Mouse (Mus musculus) myocyte (in vitro differentiated cells): ENCODE results near the gene Clrn3. TPM values are rescaled to one million over a fixed set of nuclear protein-coding genes. Genes with fewer than 3 reads are reported as not detected.
"Not testable (repeated sequence)": the region's sequence is repeated elsewhere in the genome, so short reads cannot be mapped to it uniquely, and the experiment has no call there.

Source experiments
- H3K27me3 ChIP-seq: one replicate; pipeline ENCODE4 v1.6.1; 2011; ENCODE audit not compliant: control insufficient read depth, insufficient read depth, insufficient read length
- H3K36me3 ChIP-seq: one replicate; pipeline ENCODE4 v1.6.1; 2011; ENCODE audit not compliant: control insufficient read depth, insufficient read depth
- H3K4me2 ChIP-seq: one replicate; pipeline ENCODE4 v1.6.1; 2011; ENCODE audit warnings: low read depth, control low read depth
- H3K4me3 ChIP-seq: one replicate; pipeline ENCODE4 v1.5.1; 2011; ENCODE audit warnings: mild to moderate bottlenecking, control low read depth, moderate library complexity
- H3K79me2 ChIP-seq: one replicate; pipeline ENCODE4 v1.6.1; 2011; ENCODE audit not compliant: control insufficient read depth, insufficient read depth
- H3ac ChIP-seq: one replicate; pipeline ENCODE4 v1.6.1; 2011; ENCODE audit not compliant: control insufficient read depth, insufficient read length
- CEBPB ChIP-seq: IDR thresholded peaks from 2 replicates; pipeline ENCODE4 v1.6.1; 2011; ENCODE audit warnings: mild to moderate bottlenecking, moderate library complexity; ENCODE audit not compliant: poor library complexity, insufficient read depth, severe bottlenecking
- E2F4 ChIP-seq: IDR thresholded peaks from one replicate; pipeline ENCODE4 v1.6.1; 2011; ENCODE audit warnings: mild to moderate bottlenecking, control low read depth, moderate library complexity; ENCODE audit not compliant: insufficient read depth
- MAX ChIP-seq: IDR thresholded peaks from one replicate; pipeline ENCODE4 v1.6.1; 2011; ENCODE audit warnings: low read depth, mild to moderate bottlenecking, control low read depth
- MYOD1 ChIP-seq, 3 experiments: IDR thresholded peaks; one replicate each; pipeline ENCODE4 v1.6.1; 2011; ENCODE audit warnings: control low read depth in 2 of 3, low read depth in 2 of 3, mild to moderate bottlenecking in 2 of 3, moderate library complexity in 1 of 3; ENCODE audit not compliant: insufficient read length in 2 of 3, control insufficient read depth in 1 of 3
- MYOG ChIP-seq, 3 experiments: IDR thresholded peaks; one replicate each; pipeline ENCODE4 v1.6.1; 2011; ENCODE audit warnings: control low read depth in 2 of 3, low read depth in 2 of 3, mild to moderate bottlenecking in 2 of 3; ENCODE audit not compliant: insufficient read length in 2 of 3, control insufficient read depth in 1 of 3, insufficient read depth in 1 of 3
- POLR2A ChIP-seq: IDR thresholded peaks from one replicate; pipeline ENCODE4 v1.6.1; 2011; ENCODE audit warnings: low read depth, mild to moderate bottlenecking, control low read depth, moderate library complexity; ENCODE audit not compliant: insufficient read length
- POLR2AphosphoS2 ChIP-seq: IDR thresholded peaks from one replicate; pipeline ENCODE4 v1.6.1; 2011; ENCODE audit warnings: low read depth, control low read depth; ENCODE audit not compliant: insufficient read length
- REST ChIP-seq: IDR thresholded peaks from one replicate; pipeline ENCODE4 v1.6.1; 2011; ENCODE audit warnings: mild to moderate bottlenecking, control low read depth, moderate library complexity; ENCODE audit not compliant: insufficient read depth, insufficient read length
- SRF ChIP-seq: IDR thresholded peaks from one replicate; pipeline ENCODE4 v1.6.1; 2011; ENCODE audit warnings: low read depth; ENCODE audit not compliant: control insufficient read depth, insufficient read length
- TCF12 ChIP-seq: IDR thresholded peaks from one replicate; pipeline ENCODE4 v1.6.1; 2011; ENCODE audit warnings: mild to moderate bottlenecking, control low read depth; ENCODE audit not compliant: poor library complexity, insufficient read depth, severe bottlenecking
- TCF3 ChIP-seq: IDR thresholded peaks from one replicate; pipeline ENCODE4 v1.6.1; 2011; ENCODE audit warnings: low read depth, control low read depth; ENCODE audit not compliant: insufficient read length
- USF1 ChIP-seq: IDR thresholded peaks from one replicate; pipeline ENCODE4 v1.6.1; 2011; ENCODE audit warnings: low read depth, mild to moderate bottlenecking, control low read depth, moderate library complexity
- polyA plus RNA-seq: library from polyadenylated mRNA; unstranded; fragments of >200 nt; fragmentation: generic; extraction: Trizol; gene quantifications from one replicate; pipeline ENCODE4 v1.2.1, GENCODE M21; 2012; ENCODE audit warnings: missing spikeins

The Clrn3 gene
- polyA plus RNA-seq, 1 experiment = not detected

GRCm38 (mm10) chr7:135509272-135509671 is 19.2 kb downstream of the Clrn3 start:
- no peak overlapping the region for H3K4me3 ChIP-seq
- no peak for TF ChIP-seq USF1
- TF ChIP-seq MYOG (IDR thresholded peaks at IDR 0.05; ENCODE audit: control insufficient read depth in 1 of 3, insufficient read depth in 1 of 3, insufficient read length in 2 of 3, low read depth in 2 of 3) = no peak
- no peak for TF ChIP-seq POLR2AphosphoS2
- no peak for TF ChIP-seq SRF
- TF ChIP-seq TCF3 = no peak
- TF ChIP-seq MAX = no peak
- TF ChIP-seq TCF12 = no peak
- TF ChIP-seq CEBPB = no peak
- TF ChIP-seq MYOD1 (IDR thresholded peaks at IDR 0.05; ENCODE audit: control insufficient read depth in 1 of 3, insufficient read length in 2 of 3, low read depth in 2 of 3) = no peak
- TF ChIP-seq REST = no peak
- no peak for TF ChIP-seq E2F4
- TF ChIP-seq POLR2A = no peak
- H3K27me3 ChIP-seq = no peaks in the 10 kb centered on the region
- H3ac ChIP-seq = no peak overlapping the region
- H3K79me2 ChIP-seq = no peaks in the 10 kb centered on the region
- no peaks in the 10 kb centered on the region for H3K36me3 ChIP-seq
- peak overlapping the region; percentile 15 for H3K4me2 ChIP-seq

GRCm38 (mm10) chr7:135508602-135509001 is 19.9 kb downstream of the Clrn3 start:
- Histone ChIP-seq H3K4me2 (peak overlapping the region; percentile 15), H3K27me3 (no peaks in the 10 kb centered on the region), H3ac (no peak overlapping the region), H3K79me2 (no peaks in the 10 kb centered on the region), H3K36me3 (no peaks in the 10 kb centered on the region), H3K4me3 (no peak overlapping the region)
- TF ChIP-seq USF1 (no peak), TCF3 (no peak), MAX (no peak), SRF (no peak), CEBPB (no peak), E2F4 (no peak), TCF12 (no peak), REST (no peak), POLR2AphosphoS2 (no peak), POLR2A (no peak), MYOD1 (IDR thresholded peaks at IDR 0.05; ENCODE audit: control insufficient read depth in 1 of 3, insufficient read length in 2 of 3, low read depth in 2 of 3) (no peak), MYOG (IDR thresholded peaks at IDR 0.05; ENCODE audit: control insufficient read depth in 1 of 3, insufficient read depth in 1 of 3, insufficient read length in 2 of 3, low read depth in 2 of 3) (no peak)

DNA sequence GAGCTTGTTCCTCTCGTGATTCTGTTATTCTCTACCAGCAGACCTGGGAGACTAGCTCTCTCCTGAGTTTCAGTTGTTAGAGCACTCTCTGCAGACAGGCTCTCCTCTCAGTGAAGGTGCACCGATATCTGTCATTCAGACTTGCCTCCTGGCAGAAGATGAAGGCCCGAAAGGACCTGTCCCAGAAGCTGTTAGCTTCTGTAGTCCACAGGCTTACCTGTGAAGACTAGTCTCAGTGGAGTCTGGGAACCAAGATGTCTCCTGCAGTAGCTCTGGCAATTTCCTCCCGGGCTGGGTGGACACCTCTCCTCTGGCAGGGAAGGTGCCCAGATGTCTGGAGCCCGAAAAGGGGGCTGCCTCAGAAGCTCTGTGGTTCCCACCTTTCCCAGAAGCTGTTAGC is 21.9 kb downstream of the Clrn3 start:
- not testable (repeated sequence) for H3K27me3 ChIP-seq, H3K4me2 ChIP-seq, H3K4me3 ChIP-seq, H3K79me2 ChIP-seq, H3ac ChIP-seq, H3K36me3 ChIP-seq

DNA sequence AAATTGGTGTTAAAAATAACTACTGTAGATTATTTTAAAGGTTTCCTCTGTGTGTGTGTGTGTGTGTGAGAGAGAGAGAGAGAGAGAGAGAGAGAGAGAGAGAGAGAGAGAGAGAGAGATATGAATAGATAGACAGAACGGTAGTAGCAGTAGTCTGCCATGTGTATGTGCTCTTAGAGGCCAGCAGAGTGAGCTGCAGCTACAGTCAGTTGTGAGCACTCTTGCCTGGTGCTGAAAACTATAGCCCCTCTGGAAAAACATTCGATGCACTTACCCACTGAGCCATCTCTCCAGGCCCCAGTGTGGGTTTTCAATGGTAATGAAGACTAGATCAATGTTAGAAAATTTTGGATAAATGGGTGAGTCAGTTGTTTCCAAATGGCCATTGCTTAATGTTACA is 29.1 kb downstream of the Clrn3 start:
- TF ChIP-seq MAX = no peak
- TF ChIP-seq USF1 = no peak
- TF ChIP-seq SRF = no peak
- TF ChIP-seq MYOG (IDR thresholded peaks at IDR 0.05; ENCODE audit: control insufficient read depth in 1 of 3, insufficient read depth in 1 of 3, insufficient read length in 2 of 3, low read depth in 2 of 3) = no peak
- no peak for TF ChIP-seq TCF3
- no peak for TF ChIP-seq POLR2A
- no peak for TF ChIP-seq TCF12
- TF ChIP-seq MYOD1 (IDR thresholded peaks at IDR 0.05; ENCODE audit: control insufficient read depth in 1 of 3, insufficient read length in 2 of 3, low read depth in 2 of 3) = no peak
- no peak for TF ChIP-seq POLR2AphosphoS2
- TF ChIP-seq E2F4 = no peak
- TF ChIP-seq CEBPB = no peak
- no peak overlapping the region for H3ac ChIP-seq
- H3K4me2 ChIP-seq = no peak overlapping the region
- no peaks in the 10 kb centered on the region for H3K36me3 ChIP-seq
- no peaks in the 10 kb centered on the region for H3K27me3 ChIP-seq
- no peak overlapping the region for H3K4me3 ChIP-seq
- H3K79me2 ChIP-seq = no peaks in the 10 kb centered on the region

DNA sequence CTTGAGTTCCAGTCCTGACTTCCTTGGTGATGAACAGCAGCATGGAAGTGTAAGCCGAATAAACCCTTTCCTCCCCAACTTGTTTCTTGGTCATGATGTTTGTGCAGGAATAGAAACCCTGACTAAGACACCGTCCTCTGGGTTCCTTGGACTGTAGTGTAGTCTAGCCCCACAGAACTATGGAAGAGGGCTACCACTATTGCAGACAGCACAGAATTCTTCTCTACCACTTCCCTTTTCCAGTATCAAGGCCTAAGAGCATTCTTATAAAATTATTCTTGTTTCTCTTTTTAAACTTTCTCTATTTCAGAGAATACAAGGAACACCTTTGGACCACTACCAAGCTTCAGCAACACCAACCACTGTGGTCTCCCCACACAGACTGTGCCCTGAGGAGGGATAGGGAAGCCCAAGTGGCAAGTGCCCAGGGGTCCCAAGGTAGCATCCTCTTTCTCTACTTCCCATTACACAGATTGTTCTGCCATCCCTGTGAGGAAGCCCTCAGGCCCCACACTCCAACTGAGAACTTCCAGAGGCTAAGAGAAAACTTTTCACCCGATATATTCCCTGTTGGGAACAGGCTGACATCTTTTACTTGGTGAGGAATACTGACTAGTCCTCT is 29.8 kb downstream of the Clrn3 start:
- H3K79me2 ChIP-seq = no peaks in the 10 kb centered on the region
- TF ChIP-seq POLR2AphosphoS2 = no peak
- no peak for TF ChIP-seq REST
- TF ChIP-seq POLR2A = no peak
- TF ChIP-seq MYOG (IDR thresholded peaks at IDR 0.05; ENCODE audit: control insufficient read depth in 1 of 3, insufficient read depth in 1 of 3, insufficient read length in 2 of 3, low read depth in 2 of 3) = no peak
- TF ChIP-seq USF1 = no peak
- no peak overlapping the region for H3K4me2 ChIP-seq
- no peaks in the 10 kb centered on the region for H3K27me3 ChIP-seq
- no peak overlapping the region for H3K4me3 ChIP-seq
- H3ac ChIP-seq = no peak overlapping the region
- H3K36me3 ChIP-seq = no peaks in the 10 kb centered on the region
